Mouse (Mus musculus) CD4-positive, CD25-positive, alpha-beta regulatory T cell, adult 4 months (primary cell): Measurements from ENCODE around the gene Akap7. TPM values are rescaled to one million over a fixed set of nuclear protein-coding genes. Genes with fewer than 3 reads are reported as not detected.
A peak's percentile ranks its signal among the peaks of the same experiment; 100 is the strongest.

Source experiments
- ATAC-seq: one replicate; pipeline ENCODE4 v1.8.0; 2017
- polyA plus RNA-seq, 2 experiments: library from polyadenylated mRNA; unstranded; fragments of 100-300 nt; shearing (Covaris generic); gene quantifications; one replicate each; pipeline ENCODE4 v1.2.1; 2017

The Akap7 gene
- polyA plus RNA-seq, 2 experiments from 2014 or later = 3.9 to 6.1 TPM

DNA sequence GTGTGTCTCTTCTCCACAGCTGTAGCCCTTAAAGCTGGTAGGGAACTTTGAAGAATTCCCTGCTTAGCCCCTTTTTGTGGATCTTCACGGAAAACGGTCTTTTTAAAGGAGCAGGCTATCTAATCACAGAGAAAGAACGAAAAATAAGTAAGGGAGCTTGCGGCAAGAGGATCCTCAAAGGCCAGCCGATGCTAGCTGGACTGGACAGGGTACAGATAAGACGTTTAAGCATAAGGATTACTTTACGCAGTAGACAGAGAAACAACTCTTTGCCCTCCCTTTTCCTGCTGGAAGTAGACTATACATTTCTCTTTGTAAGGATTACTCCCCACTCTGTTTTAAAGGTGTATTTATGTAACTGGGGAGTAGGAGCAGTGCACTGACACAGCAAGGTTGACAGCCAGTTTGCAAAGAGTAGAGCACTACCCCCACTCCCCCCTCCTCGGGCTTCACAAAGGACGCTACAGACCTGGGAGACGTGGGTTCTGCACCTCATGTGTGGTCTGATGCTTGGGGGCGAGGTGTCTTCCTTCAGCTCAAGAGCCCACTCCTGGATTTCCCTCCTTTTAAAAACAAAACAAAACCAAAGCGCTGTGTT is 9.9 kb downstream of the Akap7 start:
- no peak for ATAC-seq

DNA sequence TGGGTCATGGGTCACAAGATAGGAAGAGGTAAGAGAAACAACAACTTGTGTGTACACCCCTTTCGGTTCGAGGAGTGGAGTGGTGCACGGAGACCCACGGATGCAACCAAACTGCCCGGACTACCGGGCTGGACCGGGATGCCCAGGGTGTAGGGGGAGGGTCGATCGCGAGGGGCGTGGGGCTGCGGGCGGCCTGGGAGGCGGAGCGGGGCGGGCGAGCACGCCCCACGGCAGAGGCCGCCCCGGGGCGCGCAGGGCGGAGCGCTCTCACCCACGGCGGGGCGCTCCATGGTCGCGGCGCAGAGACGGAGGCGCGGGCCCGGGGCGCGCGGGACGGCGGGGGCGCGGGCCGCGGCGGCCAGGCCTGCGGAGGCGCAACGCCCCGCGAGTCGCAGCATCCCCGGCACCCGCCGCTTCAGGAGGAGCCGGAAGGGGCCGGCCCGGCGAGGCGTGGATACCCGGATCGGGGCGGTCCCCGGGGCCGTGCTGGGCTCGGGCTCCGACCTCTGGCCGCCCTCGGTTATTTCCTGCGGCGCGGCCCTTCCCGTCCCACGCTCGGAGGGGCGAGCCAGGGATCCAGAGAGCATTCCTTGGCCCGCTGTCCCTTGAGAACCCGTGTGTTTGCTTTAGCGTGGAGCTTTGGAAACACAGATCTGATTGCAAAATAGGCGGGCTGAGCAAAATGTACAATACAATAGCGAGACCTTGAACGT is 10.9 kb downstream of the Akap7 start:
- ATAC-seq = peak; percentile 83

DNA sequence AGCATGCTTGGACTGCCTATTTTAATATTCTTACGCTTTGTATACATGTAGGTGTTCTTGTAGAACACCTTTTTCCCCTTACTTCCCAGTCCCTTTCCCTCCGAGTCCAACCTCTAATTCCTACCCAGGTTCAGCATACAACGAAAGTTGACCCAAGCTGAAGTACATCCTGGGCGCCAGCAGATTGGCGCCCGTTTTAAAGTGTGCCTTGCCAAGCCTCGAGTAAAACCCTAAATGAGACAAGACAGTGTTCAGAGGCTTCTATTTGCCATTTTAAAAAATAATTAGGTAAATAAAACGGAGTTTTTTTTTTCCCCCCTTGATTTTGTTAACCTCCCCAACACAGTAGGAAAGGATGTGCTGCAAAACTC is 11.4 kb downstream of the Akap7 start:
- peak; percentile 22 for ATAC-seq

DNA sequence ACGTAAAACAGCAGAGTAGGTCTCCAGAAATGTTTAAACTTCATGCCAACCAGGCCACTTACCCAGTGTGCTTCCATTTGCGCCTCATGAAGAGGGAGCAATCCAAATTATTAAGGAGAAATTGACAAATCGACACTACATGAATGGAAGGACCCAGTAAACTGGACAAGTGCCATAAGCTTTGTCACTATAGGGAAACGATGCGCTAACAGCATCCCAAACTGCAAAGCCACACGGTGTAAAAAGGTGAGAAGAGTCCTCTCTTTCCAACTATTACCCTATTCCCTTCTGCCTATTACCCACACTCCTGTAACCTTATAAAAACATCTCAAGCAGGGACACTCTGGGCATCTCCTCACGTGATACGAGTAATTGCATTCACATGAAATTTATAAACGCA is 11.8 kb downstream of the Akap7 start:
- ATAC-seq = no peak

DNA sequence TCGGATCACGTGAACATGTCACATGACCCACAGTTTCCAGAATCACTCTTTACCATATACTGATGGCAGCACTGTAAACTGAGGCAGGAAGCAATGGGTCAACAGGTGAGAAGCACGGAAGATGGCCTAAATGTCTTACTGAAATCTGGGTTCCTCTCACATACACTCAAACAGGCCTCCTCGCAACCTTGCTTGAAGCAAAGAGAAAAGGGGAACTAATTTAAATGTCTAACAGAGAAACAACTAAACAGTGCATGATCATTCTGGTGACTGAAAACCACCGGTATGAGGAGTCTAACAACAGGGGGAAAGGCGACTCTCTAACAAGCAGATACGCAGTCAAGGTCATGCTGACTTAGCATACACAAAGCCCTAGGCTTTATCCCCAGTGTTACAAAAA is 12.7 kb downstream of the Akap7 start:
- no peak for ATAC-seq

DNA sequence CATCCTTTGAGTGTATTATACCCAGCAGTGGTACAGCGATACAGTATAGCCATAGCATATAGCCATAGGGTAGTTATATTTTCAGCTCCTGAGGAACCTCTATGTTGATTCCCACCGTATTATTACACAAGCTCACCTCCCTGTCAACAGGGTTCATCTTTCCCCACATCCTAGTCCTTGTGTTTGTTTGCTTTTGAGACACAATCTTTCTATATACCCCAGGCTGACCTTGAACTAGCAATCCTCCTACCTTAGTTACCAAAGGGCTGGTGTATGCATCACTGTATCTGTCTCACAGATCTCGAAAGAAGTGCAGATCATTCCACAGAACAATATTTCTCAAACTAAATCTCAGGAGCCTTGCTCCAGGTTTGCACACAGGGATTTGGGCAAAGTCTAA is 13.9 kb downstream of the Akap7 start:
- no peak for ATAC-seq

DNA sequence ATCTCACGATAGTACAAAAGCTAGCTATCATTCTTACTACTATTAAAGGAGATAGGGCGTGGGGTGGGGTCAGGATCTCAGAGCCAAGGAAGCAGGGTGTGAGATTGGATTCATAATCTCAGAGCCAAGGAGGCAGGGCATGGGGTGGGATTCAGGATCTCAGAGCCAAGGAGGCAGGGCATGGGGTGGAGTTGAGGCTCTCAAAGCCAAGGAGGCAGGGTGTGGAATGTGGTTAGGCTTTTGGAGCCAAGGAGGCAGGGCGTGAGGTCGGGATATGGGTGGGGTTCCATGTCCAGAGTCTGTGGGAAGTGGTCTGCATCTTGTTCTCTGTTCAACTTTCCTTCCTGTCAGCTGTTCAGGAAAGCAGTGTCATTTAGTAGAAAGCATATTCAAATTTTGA is 16.6 kb downstream of the Akap7 start:
- no peak for ATAC-seq

DNA sequence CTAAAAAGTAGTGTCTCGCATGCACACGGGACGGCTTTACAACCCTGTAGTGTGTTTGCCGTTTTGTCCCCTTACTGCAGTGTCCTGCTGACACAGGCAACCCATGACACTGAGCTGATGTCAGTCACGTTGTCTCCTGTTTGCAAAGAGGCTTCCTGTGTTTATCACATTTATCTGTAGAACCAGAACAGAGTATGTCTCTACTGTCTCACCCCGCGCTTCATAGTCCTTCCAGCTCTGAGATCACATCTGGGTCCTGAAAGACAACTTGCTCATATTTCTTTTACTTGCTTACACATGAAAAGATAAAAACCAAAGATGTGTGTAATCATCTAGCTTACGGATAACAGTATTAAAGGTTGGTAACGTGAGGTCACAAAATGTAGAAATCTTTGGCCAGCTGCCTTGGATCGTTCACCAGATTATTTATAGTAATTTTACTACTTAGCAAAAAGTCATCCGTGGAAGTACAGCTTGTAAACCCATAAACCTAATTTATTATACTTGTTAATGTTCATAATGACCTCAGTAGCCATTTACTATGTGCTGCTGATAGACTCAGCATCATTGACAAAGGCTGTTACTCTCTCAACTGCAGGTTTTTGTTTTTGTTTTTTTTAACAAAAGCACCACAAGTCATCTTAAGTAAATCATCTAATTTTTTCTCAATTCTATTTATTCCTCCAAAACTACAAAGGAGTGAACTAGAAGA is 22.4 kb downstream of the Akap7 start:
- ATAC-seq = no peak

DNA sequence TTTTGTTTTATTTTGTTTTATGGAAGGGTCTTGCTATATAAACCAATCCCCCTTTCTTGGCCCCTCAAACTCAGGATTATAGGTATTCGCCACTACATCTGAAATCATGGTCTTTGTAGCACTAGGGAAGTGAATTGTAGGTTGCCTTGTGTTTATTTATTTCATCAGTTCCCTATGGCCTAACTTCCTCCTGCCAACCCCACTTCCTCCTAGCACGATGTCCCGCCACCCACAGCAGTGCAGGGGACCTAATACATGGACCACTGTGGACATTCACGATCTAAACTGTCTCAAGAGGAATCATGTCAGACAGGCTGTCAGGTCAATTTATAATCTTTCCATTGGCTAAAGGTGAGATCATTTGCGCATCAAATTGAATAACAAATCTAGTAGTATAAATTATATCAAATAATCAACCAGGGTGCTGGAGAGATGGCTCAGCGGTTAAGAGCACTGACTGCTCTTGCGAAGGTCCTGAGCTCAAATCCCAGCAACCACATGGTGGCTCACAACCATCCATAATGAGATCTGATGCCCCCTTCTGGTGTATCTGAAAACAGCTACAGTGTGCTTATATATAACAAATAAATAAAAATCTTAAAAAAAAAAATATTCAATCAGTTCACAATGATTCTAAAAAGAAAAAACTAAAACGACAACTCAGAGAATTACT is 23.1 kb downstream of the Akap7 start:
- no peak for ATAC-seq

DNA sequence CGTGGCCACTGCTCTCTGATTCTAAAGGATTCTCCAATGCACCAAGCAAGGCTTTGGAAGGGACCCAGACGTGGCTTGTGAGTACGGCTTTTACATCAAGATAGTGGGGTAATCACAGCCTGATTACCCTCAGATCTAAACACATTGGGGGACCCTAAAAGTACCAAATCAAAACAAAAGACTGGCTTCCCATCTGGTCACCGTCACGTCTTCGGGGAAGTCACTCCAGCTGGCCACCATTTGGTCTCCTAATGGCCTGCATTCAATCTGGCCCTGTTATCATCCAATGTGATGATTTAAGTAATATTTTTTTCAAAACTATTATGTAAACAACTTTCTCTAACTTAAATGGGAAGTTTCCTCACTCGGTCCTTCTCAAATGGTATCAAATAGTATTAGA is 24.3 kb downstream of the Akap7 start:
- no peak for ATAC-seq

DNA sequence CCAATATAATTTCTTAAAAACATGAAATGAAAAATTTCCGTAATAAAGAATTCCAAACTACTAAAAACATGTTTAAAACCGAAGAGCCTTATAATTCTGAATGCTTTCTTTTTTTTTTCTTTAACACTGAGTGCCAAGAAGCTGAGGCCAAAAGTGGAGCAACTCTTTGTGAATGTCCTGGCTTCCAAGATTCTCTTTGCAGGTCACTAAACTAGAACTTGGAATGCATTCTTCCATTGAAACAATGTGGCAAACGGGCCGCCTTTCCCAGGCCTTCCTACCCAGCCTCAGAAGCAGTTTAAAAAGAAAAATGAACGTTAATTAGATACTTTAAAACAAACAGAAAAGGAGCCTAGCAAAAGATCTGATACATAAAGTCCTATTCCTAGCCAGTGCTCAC is 27.5 kb downstream of the Akap7 start:
- no peak for ATAC-seq

DNA sequence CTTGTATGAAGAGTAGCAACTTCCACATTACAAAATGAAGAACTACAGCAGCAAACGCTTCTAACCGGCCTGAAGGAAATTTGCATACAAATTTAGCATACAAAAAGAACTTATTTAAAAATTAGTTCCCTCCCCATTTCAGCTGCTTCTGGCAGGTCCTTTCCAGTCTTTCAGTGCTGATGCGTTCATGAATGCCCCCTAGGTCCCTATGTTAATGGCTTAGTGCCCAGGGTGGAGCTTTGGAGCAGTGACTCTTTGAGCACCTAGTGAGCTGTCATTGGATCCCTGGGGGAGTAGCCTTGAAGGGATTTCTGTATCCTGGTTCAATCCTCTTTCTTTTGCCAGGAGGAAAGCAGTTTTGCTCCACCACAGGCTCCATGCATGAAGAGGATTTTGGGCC is 28.3 kb downstream of the Akap7 start:
- ATAC-seq = no peak

DNA sequence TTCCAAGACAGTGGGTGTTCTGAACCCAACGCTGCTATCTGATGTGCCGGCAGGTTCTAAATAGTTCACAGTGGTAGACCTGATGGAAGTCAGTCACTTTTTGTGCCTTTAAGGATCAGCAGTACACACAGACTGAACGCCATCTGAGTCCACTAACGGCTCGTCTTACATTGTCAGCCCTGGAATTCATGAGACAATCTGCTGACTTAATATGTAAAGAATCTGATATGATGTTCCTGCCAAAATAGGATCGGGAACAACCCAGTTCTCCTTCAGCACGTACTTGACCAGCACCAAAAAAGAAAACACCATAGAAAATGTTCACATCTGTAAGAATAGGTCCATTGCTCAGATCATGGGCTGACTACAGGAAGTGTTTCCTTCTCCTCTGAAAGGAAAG is 32.2 kb downstream of the Akap7 start:
- no peak for ATAC-seq

DNA sequence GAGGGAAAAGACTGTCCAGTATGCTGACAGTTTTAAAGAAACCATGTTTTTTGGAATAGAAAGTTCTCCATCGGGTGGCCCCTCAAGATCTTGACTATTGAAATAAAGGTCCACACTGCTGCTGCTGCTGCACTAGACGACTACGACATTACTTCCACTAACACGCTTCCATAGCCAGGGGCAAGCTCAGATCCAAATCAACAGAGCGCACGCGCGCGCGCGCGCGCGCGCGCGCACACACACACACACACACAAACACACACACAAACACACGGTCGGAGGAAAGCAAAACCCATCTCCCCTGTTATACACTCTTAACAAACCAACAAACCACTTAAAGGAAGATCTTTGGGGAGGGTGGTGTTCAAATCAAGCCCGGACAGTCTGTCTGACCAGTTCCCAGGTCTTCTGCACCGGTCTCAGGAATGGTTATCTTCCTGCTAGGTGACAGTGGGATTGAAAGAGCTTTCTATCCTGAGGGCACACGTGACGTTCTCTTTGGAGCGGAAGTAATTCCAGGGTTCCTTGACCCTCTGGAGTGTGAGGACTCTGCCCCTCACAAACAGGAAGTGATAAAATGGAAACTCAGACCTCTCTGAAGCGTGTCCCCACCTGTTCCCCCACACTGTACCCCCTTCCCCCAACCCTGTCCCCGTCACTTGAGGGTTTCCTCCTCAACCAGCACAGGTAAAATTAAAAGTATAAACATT is 32.9 kb downstream of the Akap7 start:
- ATAC-seq = no peak

DNA sequence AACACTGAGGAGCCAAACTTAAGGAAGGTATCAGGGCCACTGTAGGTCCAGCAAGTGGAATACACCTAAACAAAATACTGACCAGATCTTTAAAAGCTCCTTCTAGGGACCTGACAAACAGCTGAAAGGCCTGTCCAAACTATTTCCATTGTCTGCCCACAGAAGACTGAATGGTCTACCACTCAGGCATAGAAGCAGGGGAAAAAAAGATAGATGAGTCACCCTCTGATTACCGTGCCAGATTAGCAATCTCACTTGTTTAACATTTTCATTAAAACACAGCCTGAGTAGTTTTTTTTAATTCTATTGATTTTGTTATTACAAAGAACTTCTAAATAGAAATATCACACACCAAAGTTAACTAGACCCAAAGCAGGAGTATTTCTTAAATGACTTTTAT is 33.9 kb downstream of the Akap7 start:
- no peak for ATAC-seq

DNA sequence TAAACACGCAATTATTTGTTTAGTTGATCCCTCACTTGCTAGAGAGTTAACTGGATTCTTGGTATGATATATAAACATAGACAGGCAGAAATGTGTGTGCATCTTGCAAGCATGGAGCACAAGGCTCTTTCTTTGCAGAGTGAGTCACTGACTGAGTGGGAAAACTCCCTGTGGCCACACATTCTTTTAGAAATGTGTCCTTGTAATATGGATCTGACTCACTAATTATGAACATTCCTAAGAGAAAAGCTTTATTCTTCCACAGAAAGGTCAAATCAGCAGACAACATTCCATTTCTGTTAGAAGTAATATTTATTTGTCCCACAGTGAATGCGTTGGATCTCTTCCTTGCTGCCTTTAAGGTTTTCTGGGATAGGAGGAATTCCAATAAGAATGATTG is 35.9 kb downstream of the Akap7 start:
- ATAC-seq = no peak

DNA sequence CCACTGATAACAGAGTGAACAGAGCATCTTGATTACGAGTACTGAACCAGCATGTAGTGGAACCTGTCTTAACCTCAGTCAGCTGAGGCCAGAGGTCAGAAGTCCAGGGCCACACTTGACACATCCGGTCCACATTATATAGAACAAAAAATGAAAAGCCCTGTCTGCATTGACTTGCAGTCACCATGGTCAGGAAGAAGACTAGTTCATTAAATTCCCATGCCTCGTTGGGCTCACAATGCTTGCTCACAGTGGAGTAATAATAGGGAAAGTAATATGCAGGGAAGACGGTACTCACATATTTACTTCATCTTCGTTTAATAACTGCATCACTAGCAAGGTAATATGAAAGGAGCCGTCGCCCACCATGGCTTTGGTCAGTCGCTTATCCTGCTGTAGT is 36.5 kb downstream of the Akap7 start:
- no peak for ATAC-seq

DNA sequence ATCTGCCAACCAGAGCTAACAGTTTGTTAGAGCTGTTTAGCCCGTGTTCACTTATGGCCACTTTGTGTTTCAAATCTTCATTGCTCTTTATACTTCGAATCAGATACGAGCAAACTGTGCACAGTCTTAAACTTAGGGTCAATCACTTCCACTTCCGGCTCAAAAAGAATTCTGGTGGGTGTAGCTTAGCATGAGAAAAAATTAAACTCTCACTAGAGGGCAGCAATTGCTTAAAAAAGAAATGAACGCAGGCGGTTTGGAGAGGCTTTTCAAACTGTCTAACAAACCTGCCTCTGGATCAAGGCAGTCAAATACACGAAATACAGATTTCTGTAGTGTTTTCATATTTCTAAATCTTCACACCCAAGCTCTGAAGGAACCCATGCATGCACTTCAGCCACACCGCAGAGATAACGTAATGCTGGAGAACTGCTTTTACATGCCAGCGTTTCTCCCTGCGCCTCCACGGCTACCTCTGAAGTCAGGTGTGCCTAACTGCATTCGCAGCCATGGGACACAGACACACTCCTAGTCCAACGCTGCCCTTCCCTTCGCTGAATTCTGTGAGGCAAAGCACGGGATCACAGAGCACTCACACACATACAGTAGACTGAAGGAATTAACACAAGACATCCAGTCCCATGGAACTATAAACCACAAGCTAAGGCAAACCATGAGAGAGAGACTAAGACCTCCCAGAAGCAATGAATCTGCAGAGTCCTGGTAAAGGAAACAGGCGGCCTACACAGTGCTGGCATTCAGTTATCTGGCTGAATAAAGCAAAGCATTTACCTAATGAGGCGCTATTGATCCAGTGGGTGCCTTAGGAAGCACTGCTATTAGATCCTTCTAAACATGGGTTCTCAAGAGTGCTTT is 39.0 kb downstream of the Akap7 start:
- ATAC-seq = peak; percentile 94

DNA sequence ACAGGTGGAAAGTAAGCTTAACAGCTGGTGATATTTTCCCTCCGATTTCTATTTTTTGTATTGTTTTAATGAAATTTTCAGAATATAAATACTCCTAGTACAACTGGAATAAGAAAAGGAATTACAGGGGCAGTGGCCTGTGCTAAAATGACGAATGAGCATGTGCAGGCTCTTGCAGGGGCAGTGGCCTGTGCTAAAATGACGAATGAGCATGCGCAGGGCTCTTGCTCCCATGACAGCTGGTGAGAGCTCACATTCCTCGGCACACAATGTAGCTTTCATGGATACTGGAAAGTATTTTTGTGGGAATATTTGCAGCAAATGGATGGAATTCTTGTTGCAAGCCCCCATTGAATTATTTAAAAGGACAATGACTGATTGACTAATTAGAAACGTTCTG is 46.5 kb downstream of the Akap7 start:
- no peak for ATAC-seq

DNA sequence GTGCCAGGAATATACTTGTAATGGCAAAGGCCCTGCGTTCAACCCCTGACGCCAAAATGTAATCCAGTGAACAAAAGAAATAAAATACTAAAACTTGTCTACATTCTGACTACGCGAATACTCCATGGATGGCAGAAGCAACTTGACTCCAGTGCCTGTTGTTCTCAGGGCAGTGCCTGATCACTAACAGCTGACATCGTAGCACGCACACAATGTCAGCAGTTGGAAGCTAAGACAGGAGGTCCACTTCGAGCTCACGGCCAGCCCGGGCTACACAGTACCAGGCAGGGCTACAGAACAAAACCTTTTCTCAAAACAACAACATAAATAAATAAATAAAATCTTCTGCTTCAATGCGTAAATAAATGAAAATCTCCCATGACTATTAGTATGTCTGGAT is 46.9 kb downstream of the Akap7 start:
- ATAC-seq = no peak

DNA sequence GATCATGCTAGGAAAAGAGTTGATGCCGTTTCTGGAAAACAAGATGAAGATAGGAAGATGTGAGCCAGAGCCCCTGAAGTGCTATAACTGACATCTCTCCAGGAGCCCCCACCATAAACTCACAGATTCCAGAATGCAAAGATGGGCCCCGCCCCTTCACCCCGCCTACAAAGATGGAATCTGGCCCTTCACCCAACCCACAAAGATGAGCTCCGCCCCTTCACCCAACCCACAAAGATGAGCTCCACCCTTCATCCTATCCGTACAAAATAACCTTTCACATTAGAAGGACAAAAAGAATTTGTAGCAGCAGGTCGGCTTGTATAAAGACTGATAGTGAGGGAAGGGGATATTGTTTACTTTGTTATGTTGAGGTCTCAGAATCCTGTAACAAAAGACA is 49.5 kb downstream of the Akap7 start:
- ATAC-seq = no peak

DNA sequence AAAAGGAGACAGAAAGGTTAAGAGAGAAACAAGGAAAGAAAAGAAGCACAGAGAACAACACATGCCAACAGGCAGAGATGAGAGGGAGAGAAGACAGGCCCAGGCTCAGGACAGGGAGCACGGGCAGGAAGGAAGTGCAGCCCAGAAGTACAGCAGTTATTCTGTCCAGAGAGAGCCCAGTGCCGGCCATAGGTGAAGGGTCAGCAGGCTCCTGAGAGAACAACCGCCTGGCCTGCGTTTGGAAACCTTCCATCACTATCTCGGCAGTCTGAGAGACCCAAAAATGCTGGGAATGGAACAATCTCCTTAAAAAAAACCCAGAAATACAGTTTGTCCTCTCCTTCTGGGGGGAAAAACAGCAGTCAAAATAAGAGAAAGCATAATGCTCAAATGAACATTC is 50.2 kb downstream of the Akap7 start:
- ATAC-seq = no peak
